Mouse (Mus musculus) bone marrow, adult 2 months (tissue): ENCODE results near the gene Tbc1d22b. TPM values are rescaled to one million over a fixed set of nuclear protein-coding genes. Genes with fewer than 3 reads are reported as not detected.

Source experiments
- H3K27ac ChIP-seq: fragments of 200-500 bp; 2 replicates; pipeline ENCODE4 v1.5.1; 2012; ENCODE audit warnings: low read depth, mild to moderate bottlenecking, control low read depth, inconsistent platforms, low read length; ENCODE audit not compliant: control insufficient read depth, poor library complexity, insufficient read depth
- H3K4me1 ChIP-seq: fragments of 200-500 bp; 2 replicates; pipeline ENCODE4 v1.6.1; 2011; ENCODE audit warnings: low read length; ENCODE audit not compliant: control insufficient read depth, insufficient read depth
- H3K4me3 ChIP-seq: fragments of 200-500 bp; replicated peaks from 2 replicates; pipeline ENCODE3; 2011; ENCODE audit warnings: mild to moderate bottlenecking, low read depth, low read length, control low read depth; ENCODE audit not compliant: control insufficient read depth
- CTCF ChIP-seq: fragments of 200-500 bp; IDR thresholded peaks from 2 replicates; pipeline ENCODE4 v1.5.1; 2011; ENCODE audit warnings: low read length, control low read depth; ENCODE audit not compliant: control insufficient read depth, insufficient read depth
- POLR2A ChIP-seq: fragments of 200-500 bp; IDR thresholded peaks from 2 replicates; pipeline ENCODE4 v1.6.1; 2011; ENCODE audit warnings: low read depth, mild to moderate bottlenecking, control low read depth, low read length, borderline replicate concordance; ENCODE audit not compliant: control insufficient read depth
- WGBS: fragments of 180-500 bp; shearing (Covaris S2); methylation state at CpG from one replicate; pipeline ENCODE4 v1.1.7; 2018; 5-methylcytosine and 5-hydroxymethylcytosine counted together
- polyA plus RNA-seq: library from polyadenylated mRNA; stranded (reverse); fragments of >200 nt; gene quantifications from 2 replicates; pipeline ENCODE4 v1.2.4, GENCODE M21; 2011; ENCODE audit warnings: low replicate concordance; ENCODE audit not compliant: missing spikeins, insufficient read depth, insufficient read length

Gene Tbc1d22b
- polyA plus RNA-seq, 1 experiment: 9.9 TPM

DNA sequence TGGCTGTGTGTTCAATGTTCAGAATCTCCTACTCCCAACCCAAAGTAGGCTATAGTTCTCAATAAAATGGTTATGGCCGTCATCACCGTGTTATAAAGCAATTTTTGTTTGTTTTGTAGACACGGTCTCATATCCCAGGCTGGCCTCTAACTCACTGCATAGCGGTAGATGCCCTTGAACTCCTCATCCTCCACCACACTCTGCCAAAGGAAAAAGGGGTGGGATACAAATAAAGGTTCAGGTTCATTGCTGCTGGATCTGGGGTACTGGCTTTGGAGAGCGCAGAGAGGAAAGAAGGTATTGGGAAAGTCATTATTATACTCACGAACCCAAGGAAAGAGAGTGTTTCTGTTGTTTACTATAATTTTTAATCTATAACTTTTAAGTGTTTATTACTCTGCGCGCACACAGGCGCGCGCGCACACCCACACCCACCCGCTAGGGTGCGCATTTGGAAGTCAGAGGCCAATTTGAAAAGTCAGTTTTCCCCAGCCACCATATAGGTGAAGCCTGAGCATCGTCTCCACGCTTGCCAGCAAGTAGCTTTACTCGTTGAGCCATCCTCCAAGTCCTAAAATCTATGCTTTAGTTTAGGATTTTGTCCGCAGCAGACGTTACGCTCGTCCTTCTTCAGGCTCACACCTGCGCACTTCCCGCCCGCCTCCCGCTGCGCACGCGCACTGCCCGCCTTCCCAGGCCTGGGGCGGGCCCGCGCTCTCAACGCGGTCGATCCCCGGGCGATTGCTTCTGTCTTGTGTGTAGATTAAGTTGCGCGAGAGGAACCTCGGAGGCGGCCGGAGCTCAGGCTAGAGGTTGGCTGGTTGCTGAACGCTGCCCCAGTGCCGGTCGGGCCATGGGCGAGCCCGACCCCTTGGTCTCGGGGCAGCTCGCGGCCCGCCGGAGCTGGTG is 64.8 kb downstream of the Tbc1d22b start, which contains the start of the genes Rnf8 and Gm28043:
Gene Rnf8, plus strand, starts transcription at position 676 of the 909 bp plus-strand sequence.
Gene Gm28043, plus strand, starts transcription at position 762 of the 909 bp plus-strand sequence.
- H3K27ac ChIP-seq: peak within 1 kb of the TSS; percentile 95
- TF ChIP-seq POLR2A (peak; percentile 87; the same call in 1 of the 2 replicates), CTCF (peak; percentile 61)
- 1% methylated on average over 52 of the region's 52 CpGs for WGBS
- H3K4me1 ChIP-seq: no peaks in the 10 kb centered on the region; the same call in 1 of the 2 replicates
- peak within 1 kb of the TSS; percentile 97 for H3K4me3 ChIP-seq

DNA sequence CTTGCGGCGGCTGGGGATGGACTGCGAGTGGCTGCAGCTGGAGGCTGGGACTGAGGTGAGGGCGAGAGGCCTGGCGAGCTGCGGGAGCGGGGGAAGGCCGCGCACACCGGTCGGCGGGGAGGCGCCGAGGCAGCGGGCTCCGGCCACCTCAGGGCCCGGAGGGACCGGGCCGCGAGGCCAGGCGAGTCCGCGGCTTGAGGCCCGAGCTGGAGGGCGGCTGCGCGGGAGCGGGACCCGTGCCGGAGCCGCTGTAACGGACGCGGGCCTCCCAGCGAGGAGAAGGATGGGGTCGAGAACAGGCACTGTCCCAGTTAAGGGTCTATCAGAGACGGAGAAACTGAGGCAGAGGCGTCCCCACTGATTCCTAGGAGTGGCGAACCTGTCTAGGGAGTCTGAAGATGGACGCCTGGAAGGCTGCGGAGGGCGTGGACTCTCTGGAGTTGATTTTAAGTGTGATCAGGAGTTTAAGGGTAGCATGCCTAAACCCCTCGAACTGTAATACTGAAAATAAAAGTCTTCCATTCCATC is 65.5 kb downstream of the Tbc1d22b start:
- no peak for TF ChIP-seq POLR2A
- no peak for TF ChIP-seq CTCF
- Histone ChIP-seq H3K4me3 (peak overlapping the region; percentile 97), H3K27ac (peak overlapping the region; percentile 95), H3K4me1 (no peaks in the 10 kb centered on the region; the same call in 1 of the 2 replicates)
- WGBS: 0% methylated on average over 43 of the region's 43 CpGs

DNA sequence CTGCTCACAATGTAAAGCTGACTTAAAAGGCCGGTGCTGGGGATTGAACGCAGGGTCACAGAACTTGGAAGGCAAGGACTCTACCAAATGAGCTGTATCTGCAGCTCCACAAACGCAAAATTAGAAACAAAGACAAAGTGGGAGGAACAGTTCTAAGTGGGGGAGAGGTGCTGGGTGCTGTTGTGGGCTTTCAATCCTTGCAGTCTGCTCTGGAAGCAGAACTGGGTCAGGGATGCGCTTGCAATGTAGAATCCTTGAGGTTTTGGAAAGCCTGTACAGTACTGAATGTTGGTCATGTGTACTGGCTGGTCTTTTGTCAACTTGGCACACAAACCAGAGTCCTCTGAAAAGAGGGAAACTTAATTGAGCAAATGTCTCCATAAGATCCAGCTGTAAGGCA is 66.0 kb downstream of the Tbc1d22b start:
- Histone ChIP-seq H3K4me3 (peak overlapping the region; percentile 97), H3K4me1 (no peaks in the 10 kb centered on the region; the same call in 1 of the 2 replicates), H3K27ac (no peak overlapping the region)
- WGBS: 13% methylated on average over 4 of the region's 4 CpGs
- TF ChIP-seq CTCF: no peak
- TF ChIP-seq POLR2A: no peak

DNA sequence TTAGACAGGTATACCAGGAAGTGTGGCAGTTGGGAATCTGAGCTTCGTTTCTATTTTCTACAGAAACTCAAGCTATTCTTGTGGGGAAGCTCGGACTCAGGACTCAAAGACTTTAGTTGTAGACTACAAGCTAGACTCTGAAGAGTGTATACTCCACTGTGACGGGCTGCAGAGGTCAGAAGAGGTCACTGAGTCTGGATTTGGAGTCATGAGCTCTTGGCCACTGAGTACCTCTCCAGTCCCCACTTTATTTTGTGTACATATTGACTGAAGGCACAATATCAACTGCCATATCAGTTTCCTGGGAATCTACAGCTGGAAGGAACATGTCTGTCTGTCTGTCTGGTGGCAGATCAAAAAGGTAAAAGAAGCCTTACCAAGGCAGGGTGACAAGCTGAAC is 69.6 kb downstream of the Tbc1d22b start:
- no peak overlapping the region for H3K4me3 ChIP-seq
- no peaks in the 10 kb centered on the region; the same call in 1 of the 2 replicates for H3K4me1 ChIP-seq
- WGBS: 57% methylated on average over 3 of the region's 3 CpGs
- no peak for TF ChIP-seq POLR2A
- no peak for TF ChIP-seq CTCF
- H3K27ac ChIP-seq: no peak overlapping the region

DNA sequence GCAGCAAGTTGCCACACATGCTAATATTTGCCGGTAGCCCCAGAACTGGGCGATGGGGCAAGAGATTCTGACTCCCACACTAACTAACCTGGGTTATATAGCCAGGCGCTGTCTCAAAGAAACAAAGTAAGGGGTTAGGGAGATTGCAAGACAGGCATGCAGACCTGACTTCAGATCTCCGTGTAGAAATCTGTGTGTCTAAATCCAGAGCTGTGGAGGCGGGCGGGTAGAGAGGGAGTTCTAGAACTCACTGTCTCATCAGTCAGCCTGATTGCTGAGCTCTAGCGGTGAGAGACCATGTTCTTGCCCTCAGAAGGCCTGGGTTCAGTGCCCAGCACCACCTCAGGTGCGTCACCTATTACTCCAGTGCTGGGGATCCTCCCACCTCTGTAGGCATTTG is 73.9 kb downstream of the Tbc1d22b start:
- TF ChIP-seq POLR2A: no peak
- no peak for TF ChIP-seq CTCF
- H3K4me1 ChIP-seq: no peaks in the 10 kb centered on the region
- WGBS: 93% methylated on average over 8 of the region's 8 CpGs
- no peak overlapping the region for H3K27ac ChIP-seq
- H3K4me3 ChIP-seq: no peak overlapping the region

DNA sequence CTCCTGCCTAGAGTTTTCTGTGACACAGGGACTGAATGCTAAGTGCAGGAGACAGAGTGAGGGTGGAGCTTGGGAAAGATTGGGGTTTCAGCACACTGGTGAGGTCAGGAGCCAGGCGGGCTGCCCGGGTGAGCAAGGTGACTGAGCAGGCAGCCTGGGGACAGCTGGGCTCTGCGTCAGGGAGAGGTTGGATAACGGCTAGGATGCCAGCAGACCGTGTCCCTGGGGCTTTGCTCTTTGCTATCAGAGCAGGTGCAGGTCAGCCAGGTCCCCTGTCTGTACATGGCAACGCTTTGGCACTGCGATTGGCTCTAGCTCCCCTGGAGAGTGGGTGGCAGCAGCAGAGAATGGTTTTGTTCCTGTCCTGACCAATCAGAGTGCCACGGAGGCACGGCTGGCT is 77.7 kb downstream of the Tbc1d22b start:
- WGBS: 89% methylated on average over 9 of the region's 9 CpGs
- Histone ChIP-seq H3K27ac (no peak overlapping the region), H3K4me3 (no peak overlapping the region), H3K4me1 (no peaks in the 10 kb centered on the region)
- no peak for TF ChIP-seq CTCF
- no peak for TF ChIP-seq POLR2A

DNA sequence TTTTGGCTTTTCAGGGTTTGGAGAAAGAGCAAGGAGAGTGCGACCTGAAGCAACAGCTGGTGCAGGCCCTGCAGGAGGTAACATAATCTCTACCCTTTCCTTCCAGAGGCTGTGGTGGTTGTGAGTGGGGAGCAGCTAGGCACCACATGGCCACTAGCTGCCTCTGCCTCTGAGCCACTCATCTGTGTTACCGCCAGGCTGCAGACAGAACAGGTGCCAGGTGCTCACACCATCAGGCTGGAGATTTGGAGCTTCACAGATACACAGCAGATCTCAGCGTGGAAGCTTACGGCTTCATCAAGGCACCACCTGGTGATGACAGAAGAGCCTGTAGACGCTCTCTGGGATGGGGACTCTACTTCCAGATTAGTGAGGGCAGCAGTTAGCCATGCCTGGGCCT is 79.4 kb downstream of the Tbc1d22b start:
- Histone ChIP-seq H3K4me3 (no peak overlapping the region), H3K4me1 (no peaks in the 10 kb centered on the region), H3K27ac (no peak overlapping the region)
- 86% methylated on average over 5 of the region's 5 CpGs for WGBS
- TF ChIP-seq POLR2A (no peak), CTCF (no peak)

DNA sequence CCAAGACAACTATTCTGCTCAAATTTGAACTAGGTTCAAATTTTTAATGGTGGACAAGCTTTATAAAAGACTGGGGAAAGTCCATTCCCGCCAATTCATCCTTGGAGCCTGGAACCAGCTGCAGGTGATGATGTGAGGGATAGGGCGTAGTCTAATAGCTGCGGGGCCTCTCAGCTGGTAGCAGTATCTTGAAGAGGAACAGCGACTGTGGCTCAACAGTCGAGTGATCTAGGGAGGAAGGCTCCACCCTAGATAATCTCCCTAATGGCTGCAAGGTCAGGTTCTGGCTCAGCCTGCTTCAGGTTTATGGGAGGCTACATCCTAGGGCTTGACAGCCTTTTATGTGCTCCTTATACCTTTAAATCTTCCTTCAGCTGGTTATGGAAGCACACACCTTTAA is 80.0 kb downstream of the Tbc1d22b start:
- WGBS: 47% methylated on average over 5 of the region's 5 CpGs
- no peak overlapping the region for H3K27ac ChIP-seq

More for the DNA sequence above, 80.0 kb downstream of the Tbc1d22b start:
- Histone ChIP-seq H3K4me3 (no peak overlapping the region), H3K4me1 (no peaks in the 10 kb centered on the region)
- TF ChIP-seq POLR2A: no peak
- no peak for TF ChIP-seq CTCF
